Mouse (Mus musculus): ENCODE measurements around the gene Plagl2. TPM values are rescaled to one million over a fixed set of nuclear protein-coding genes. Genes with fewer than 3 reads are reported as not detected.

Plagl2 gene
- polyA plus RNA-seq, 1 experiment from 2014 or later: 7.4 TPM

DNA sequence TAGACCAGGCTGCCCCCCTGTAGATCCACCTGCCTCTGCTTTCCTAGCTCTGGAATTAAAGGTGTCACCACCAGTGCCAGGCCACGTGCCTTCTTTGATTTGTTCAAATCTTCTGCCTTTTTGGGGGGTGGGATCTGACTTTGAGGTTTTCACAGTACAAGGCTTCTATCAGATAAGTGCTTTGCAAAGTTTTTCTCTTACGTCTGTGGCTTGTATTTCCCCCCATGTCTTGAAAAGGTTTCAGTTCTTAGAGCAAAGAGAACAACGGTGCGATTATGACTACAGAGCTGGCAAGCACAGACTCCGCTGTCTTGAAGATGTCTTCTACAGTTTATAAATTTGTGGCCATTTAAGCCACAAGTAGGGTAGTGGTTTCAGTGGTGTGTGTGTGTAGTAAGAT, 29.8 kb downstream of the Plagl2 start:
- Histone ChIP-seq H3K4me2 (no peak overlapping the region), H3K4me1 (no peaks in the 10 kb centered on the region), H3K9me3 (no peaks in the 10 kb centered on the region), H3K27ac (no peak overlapping the region), H3K4me3 (no peak overlapping the region), H3K27me3 (replicated peaks) (no peaks in the 10 kb centered on the region), H3K9ac (no peak overlapping the region), H3K36me3 (replicated peaks) (peaks cover 21% of the 10 kb centered on the region)
- ATAC-seq (replicated peaks): no peak
- WGBS: 94% methylated on average over 5 of the region's 5 CpGs

DNA sequence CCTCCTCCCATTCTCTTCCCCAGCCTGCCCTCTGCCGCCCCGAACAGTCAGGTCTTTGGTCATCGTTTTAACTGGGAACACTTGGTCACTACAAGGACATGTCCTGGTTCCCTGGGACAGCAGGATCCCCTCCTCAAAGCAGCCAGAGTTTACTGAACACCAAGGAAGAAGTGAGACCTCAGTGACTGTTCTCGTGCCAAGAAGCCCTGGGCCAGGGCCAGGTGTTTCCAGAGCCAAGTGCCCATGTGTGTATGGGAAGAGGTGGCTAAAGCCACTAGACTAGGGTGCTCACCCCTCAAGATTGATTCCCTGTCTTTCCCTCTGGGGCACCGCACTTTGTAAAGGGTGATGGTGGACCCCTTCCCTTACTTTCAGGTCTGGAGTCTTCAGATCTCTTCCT, 31.9 kb downstream of the Plagl2 start:
- H3K36me3 ChIP-seq (replicated peaks): peaks cover 33% of the 10 kb centered on the region
- 94% methylated on average over 5 of the region's 5 CpGs for WGBS
- ATAC-seq (replicated peaks): no peak

DNA sequence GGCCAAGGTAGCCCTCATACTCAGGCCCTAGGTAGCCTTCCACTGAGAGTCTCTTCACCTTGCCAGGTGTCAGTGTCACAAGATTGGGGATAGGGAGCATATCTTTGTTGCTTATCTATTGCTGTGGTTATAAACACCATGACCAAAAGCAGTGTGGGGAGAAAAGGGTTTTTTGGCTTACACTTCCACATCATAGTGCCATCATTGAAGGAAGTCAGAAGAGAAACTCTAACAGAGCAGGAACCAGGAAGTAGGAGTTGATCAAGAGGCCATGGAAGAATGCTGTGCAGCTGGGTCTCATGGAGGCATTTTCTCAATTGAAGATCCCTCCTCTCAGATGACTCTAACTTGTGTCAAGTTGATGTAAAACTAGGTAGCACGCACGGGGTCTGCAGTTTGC, 33.1 kb downstream of the Plagl2 start:
- Histone ChIP-seq H3K27ac (no peak overlapping the region), H3K4me2 (no peak overlapping the region), H3K9me3 (no peaks in the 10 kb centered on the region), H3K9ac (no peak overlapping the region), H3K36me3 (replicated peaks) (peaks cover 37% of the 10 kb centered on the region), H3K4me1 (no peaks in the 10 kb centered on the region), H3K4me3 (no peak overlapping the region), H3K27me3 (replicated peaks) (no peaks in the 10 kb centered on the region)
- 96% methylated on average over 2 of the region's 2 CpGs for whole genome bisulfite sequencing
- no peak for ATAC-seq (replicated peaks)

More for the DNA sequence above, 31.9 kb downstream of the Plagl2 start:
- Histone ChIP-seq H3K27ac (no peak overlapping the region), H3K4me3 (no peak overlapping the region), H3K4me2 (no peak overlapping the region), H3K27me3 (replicated peaks) (no peaks in the 10 kb centered on the region), H3K4me1 (no peaks in the 10 kb centered on the region), H3K9me3 (no peaks in the 10 kb centered on the region), H3K9ac (no peak overlapping the region)

DNA sequence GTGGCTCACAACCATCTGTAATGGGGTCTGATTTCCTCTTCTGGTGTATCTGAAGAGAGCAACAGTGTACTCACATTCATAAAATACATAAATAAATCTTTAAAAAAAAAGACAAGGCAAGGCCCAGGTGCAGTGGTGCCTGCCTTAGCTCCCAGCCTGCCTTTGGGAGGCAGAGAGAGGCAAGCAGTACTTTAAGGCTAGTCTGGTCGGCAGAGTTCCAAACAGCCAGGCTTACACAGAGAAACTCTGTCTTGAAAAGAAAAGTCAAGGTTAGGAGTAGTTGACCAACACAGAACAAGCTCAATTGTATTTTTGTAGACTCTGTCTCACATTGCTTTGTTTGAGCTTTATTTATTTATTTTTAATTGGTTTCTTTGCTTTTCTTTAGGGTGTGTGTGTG, 38.5 kb downstream of the Plagl2 start:
- H3K27ac ChIP-seq: no peak overlapping the region
- no peak overlapping the region for H3K9ac ChIP-seq
- H3K4me2 ChIP-seq: no peak overlapping the region
- peaks cover 49% of the 10 kb centered on the region for H3K36me3 ChIP-seq (replicated peaks)
- no peaks in the 10 kb centered on the region for H3K9me3 ChIP-seq
- H3K4me1 ChIP-seq: no peaks in the 10 kb centered on the region; the same call in 1 of the 2 replicates
- H3K27me3 ChIP-seq (replicated peaks): no peaks in the 10 kb centered on the region
- H3K4me3 ChIP-seq: no peak overlapping the region
- WGBS: 61% methylated on average over 1 of the region's 1 CpGs
- ATAC-seq (replicated peaks): no peak

DNA sequence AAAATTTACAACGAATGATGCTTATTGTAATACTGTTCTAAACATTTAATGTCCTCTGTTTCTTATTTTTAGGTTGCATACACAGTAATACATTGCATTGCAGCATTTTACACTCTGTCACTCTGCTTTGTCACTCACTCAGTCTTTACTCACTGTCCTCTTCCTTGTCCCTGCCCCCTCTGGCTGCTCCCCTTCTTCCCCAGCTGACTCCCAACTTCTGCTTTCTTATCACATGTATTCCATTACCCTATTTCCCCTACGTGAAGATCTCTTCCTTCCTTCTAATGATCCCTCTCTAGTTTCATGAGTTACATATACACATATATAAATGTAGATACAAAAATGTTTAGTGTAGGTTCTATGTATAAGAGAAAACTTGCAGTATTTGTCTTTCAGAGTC, 42.1 kb downstream of the Plagl2 start:
- Histone ChIP-seq H3K27me3 (replicated peaks) (no peaks in the 10 kb centered on the region), H3K27ac (no peak overlapping the region), H3K36me3 (replicated peaks) (peaks cover 51% of the 10 kb centered on the region), H3K4me3 (no peak overlapping the region), H3K4me2 (no peak overlapping the region), H3K9me3 (no peaks in the 10 kb centered on the region), H3K4me1 (no peaks in the 10 kb centered on the region; the same call in 1 of the 2 replicates), H3K9ac (no peak overlapping the region)
- no peak for ATAC-seq (replicated peaks)
- WGBS: 95% methylated on average over 2 of the region's 2 CpGs

DNA sequence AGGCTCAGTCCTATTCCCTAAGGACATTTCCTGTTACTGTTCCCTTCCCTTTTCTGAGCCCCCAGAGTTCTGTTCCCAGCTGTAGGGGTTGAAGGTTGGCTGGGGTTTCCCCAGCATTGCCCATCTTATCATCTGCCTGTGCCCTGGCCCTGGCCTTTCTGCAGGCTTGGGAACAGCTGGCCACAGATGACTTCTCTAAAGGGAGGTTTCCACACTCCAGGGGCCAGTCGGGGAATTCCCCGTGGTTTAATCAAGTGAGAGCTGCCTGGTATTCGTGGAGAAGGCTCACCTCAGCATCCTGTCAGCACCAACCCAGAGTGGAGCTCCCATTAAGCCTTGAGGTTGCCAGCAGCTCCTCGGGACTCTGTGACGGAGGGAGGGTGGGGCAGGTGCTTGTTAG, 42.7 kb downstream of the Plagl2 start:
- no peaks in the 10 kb centered on the region for H3K9me3 ChIP-seq
- peaks cover 48% of the 10 kb centered on the region for H3K36me3 ChIP-seq (replicated peaks)
- no peak overlapping the region for H3K4me2 ChIP-seq
- no peak overlapping the region for H3K27ac ChIP-seq
- no peak overlapping the region for H3K9ac ChIP-seq
- H3K4me3 ChIP-seq: no peak overlapping the region
- no peaks in the 10 kb centered on the region for H3K27me3 ChIP-seq (replicated peaks)
- no peak for ATAC-seq (replicated peaks)
- 83% methylated on average over 5 of the region's 5 CpGs for WGBS
- no peaks in the 10 kb centered on the region; the same call in 1 of the 2 replicates for H3K4me1 ChIP-seq

DNA sequence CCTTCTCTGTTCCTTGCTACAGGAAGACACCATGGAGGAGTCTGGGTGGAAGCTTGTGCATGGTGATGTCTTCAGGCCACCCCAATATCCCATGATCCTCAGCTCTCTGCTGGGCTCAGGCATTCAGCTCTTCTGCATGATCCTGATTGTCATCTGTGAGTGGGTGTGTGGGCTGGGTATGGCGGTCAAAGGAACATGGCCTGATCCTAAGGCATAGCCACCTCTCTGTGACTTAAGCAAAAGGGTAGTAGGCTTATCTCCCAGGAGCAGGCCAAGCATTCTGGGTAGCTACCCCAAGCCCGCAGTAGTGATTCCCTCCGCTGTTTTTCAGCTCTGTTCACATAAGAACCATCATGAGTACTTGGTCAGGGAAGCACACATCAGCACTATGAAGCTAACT, 47.0 kb downstream of the Plagl2 start:
- H3K4me2 ChIP-seq: no peak overlapping the region
- H3K4me3 ChIP-seq: no peak overlapping the region
- no peak overlapping the region for H3K27ac ChIP-seq
- H3K27me3 ChIP-seq (replicated peaks): no peaks in the 10 kb centered on the region
- no peak for ATAC-seq (replicated peaks)
- no peaks in the 10 kb centered on the region for H3K4me1 ChIP-seq
- H3K9ac ChIP-seq: no peak overlapping the region
- H3K36me3 ChIP-seq (replicated peaks): peaks cover 32% of the 10 kb centered on the region
- WGBS: 96% methylated on average over 3 of the region's 3 CpGs
- no peaks in the 10 kb centered on the region for H3K9me3 ChIP-seq

DNA sequence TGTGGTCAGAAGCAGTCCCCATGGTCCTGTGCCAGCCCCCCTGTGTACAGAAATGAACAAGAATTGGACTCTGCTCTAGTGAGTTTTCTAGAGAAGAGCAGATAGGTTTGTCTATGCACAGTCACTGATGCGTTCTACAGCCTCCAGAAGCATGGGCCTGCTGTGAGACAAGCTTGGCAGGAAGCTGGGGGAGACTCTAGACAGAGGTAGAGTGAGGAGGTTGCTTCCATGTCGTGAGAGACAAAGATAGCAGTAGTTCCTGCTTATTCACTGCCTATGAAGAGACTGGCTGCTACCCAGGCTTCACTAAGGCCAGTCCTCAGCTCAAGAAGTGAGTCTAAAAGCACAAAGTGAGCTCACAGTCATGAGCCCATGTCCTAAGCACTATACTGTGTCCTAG, 50.0 kb downstream of the Plagl2 start:
- Histone ChIP-seq H3K9ac (no peak overlapping the region), H3K27ac (no peak overlapping the region)
- WGBS: 88% methylated on average over 2 of the region's 2 CpGs

DNA sequence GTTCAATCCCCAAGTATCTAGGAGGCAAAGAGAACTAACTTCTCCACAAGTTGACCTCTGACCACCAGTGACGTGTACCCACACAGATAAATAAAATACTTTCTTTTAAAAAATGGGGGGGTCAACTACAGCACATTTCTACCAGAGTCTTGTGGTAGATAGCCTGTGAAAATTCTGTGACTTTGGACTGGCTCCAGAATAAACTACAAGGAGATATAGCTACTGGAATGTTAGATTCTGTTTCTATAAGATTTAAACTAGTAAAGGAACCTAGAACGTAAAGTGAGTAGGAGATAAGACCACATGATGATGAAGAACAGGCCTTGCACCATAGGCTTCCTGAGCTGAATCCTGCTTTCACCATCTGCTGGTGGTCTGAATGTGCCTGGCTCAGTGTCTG, 53.4 kb downstream of the Plagl2 start:
- H3K9me3 ChIP-seq: no peaks in the 10 kb centered on the region
- no peak overlapping the region for H3K4me2 ChIP-seq
- WGBS: 93% methylated on average over 2 of the region's 2 CpGs
- no peak overlapping the region for H3K9ac ChIP-seq
- no peaks in the 10 kb centered on the region for H3K27me3 ChIP-seq (replicated peaks)
- ATAC-seq (replicated peaks): no peak
- peaks cover 36% of the 10 kb centered on the region for H3K36me3 ChIP-seq (replicated peaks)
- no peaks in the 10 kb centered on the region for H3K4me1 ChIP-seq
- H3K4me3 ChIP-seq: no peak overlapping the region
- no peak overlapping the region for H3K27ac ChIP-seq

More for the DNA sequence above, 50.0 kb downstream of the Plagl2 start:
- Histone ChIP-seq H3K4me3 (no peak overlapping the region), H3K27me3 (replicated peaks) (no peaks in the 10 kb centered on the region), H3K4me1 (no peaks in the 10 kb centered on the region), H3K9me3 (no peaks in the 10 kb centered on the region), H3K4me2 (no peak overlapping the region), H3K36me3 (replicated peaks) (peaks cover 45% of the 10 kb centered on the region)
- no peak for ATAC-seq (replicated peaks)

DNA sequence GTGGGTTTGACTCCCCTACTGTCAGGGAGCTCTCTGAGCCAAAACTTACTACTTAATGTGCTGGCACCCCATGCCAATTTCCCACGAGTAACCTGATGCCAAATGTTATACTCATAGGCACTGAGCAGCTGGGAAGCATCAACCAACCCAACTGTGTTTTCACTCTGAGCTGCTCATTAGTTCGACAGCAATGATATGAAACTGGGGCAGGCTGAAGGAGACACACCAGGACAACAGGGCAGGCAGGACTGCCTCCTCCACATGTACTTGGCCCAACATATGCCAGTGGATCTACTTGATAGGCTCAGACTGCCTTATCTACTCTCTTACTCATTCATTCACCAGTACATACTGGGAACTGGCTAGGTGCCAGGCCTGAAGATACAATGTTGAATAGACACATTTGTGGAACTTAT, 55.0 kb downstream of the Plagl2 start:
- Histone ChIP-seq H3K27me3 (replicated peaks) (no peaks in the 10 kb centered on the region), H3K4me3 (no peak overlapping the region), H3K4me2 (no peak overlapping the region), H3K9me3 (no peaks in the 10 kb centered on the region), H3K9ac (no peak overlapping the region), H3K27ac (no peak overlapping the region), H3K36me3 (replicated peaks) (peaks cover 42% of the 10 kb centered on the region), H3K4me1 (no peaks in the 10 kb centered on the region)
- 86% methylated on average over 2 of the region's 2 CpGs for WGBS
- no peak for ATAC-seq (replicated peaks)

DNA sequence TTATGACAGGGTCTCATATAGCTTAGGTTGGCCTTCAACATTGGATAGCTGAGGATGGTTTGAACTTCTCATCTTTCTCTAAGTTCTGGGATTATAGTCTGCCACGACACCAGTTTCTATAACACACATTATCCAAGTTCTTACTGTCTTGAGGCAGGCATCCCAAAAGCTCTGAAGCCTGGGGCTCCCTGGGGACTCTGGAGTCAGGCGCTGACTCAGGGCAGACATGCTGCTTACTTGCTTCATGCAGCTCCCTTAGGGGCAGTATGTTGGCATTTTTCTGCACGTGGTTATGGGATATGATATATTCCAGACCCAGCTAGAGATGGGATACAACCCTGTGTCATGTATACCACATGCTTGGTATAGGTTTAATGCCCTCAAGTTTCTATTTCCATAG, 61.3 kb downstream of the Plagl2 start:
- ATAC-seq (replicated peaks): no peak
- H3K27me3 ChIP-seq (replicated peaks): no peaks in the 10 kb centered on the region
- H3K9ac ChIP-seq: no peak overlapping the region
- no peaks in the 10 kb centered on the region for H3K4me1 ChIP-seq
- WGBS: 85% methylated on average over 3 of the region's 3 CpGs
- peaks cover 14% of the 10 kb centered on the region for H3K36me3 ChIP-seq (replicated peaks)
- no peak overlapping the region for H3K4me3 ChIP-seq
- H3K4me2 ChIP-seq: no peak overlapping the region
- H3K27ac ChIP-seq: no peak overlapping the region
- no peaks in the 10 kb centered on the region for H3K9me3 ChIP-seq

DNA sequence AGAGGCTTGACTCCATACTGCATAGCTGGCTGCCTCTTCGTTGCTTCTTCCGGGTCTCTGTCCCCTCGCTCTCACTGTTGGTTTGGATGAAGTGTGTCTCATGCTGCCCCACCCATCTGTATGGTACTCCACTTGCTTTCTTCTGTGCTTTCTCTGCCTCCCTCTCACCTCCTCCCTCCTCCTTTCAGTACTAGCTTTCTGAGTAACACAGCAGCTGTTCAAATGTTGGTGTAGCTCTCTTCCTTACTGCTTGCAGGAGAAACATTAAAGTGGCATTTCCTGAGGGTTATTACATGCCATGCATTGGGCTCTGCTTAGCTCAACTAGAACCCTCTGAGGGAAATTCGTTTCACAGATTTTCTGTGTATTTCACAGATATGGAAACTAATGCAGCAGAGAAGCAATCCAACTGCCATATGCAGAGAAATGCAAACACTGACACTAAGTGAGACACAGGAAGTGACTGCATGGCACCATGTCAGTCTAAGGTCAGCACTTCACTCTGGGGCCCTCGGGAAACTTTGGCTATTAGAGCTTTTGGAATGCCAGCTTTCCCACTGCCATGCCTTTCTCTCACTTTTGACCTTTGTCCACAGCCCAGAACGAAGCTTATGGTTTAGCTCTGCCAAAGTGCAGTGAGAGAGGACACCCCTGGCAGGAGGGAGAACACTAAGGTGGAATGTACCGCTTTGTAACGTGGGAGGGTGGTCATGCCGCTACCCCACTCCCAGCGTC, 61.9 kb downstream of the Plagl2 start:
- Histone ChIP-seq H3K4me2 (no peak overlapping the region), H3K9ac (no peak overlapping the region), H3K27ac (no peak overlapping the region), H3K27me3 (replicated peaks) (no peaks in the 10 kb centered on the region), H3K4me3 (no peak overlapping the region), H3K4me1 (no peaks in the 10 kb centered on the region), H3K9me3 (no peaks in the 10 kb centered on the region), H3K36me3 (replicated peaks) (peaks cover 12% of the 10 kb centered on the region)
- WGBS: 87% methylated on average over 10 of the region's 10 CpGs
- ATAC-seq (replicated peaks): no peak
